Mouse (Mus musculus): ENCODE results near the gene Oit3. TPM values are rescaled to one million over a fixed set of nuclear protein-coding genes. Genes with fewer than 3 reads are reported as not detected.
"Not testable (repeated sequence)": the region's sequence is repeated elsewhere in the genome, so short reads cannot be mapped to it uniquely, and the experiment has no call there.

Gene Oit3
- polyA plus RNA-seq, 1 experiment from 2014 or later = 0.61 TPM

GRCm38 (mm10) chr10:59395461-59395860 lies 46.1 kb downstream of the Oit3 start, which contains the start of gene Gm10273:
TSS of gene Gm10273 (plus strand) at chr10:59395632.
- not testable (repeated sequence) for ATAC-seq (replicated peaks; ENCODE audit: low FRiP score, low TSS enrichment, low read depth); H3K9ac ChIP-seq (ENCODE audit: low read length); H3K4me1 ChIP-seq (replicated peaks; ENCODE audit: control insufficient read depth, insufficient read depth, low read length); H3K27ac ChIP-seq (ENCODE audit: low read depth); H3K4me3 ChIP-seq (ENCODE audit: low read depth, low read length); H3K27me3 ChIP-seq (replicated peaks; ENCODE audit: control insufficient read depth, insufficient read depth, low read length); DNase-seq (ENCODE audit: low spot score); H3K4me2 ChIP-seq (ENCODE audit: low read length); H3K9me3 ChIP-seq (ENCODE audit: control insufficient read depth, low read length); H3K36me3 ChIP-seq (ENCODE audit: control insufficient read depth, insufficient read depth, low read length)
- WGBS = 90% methylated on average over 11 of the region's 25 CpGs

- Histone ChIP-seq H3K36me3 (ENCODE audit: control insufficient read depth, insufficient read depth, low read length) (no peaks in the 10 kb centered on the region), H3K4me3 (ENCODE audit: low read depth, low read length) (no peak overlapping the region), H3K4me2 (ENCODE audit: low read length) (no peak overlapping the region), H3K4me1 (replicated peaks; ENCODE audit: control insufficient read depth, insufficient read depth, low read length) (no peaks in the 10 kb centered on the region), H3K27ac (ENCODE audit: low read depth) (no peak overlapping the region), H3K27me3 (replicated peaks; ENCODE audit: control insufficient read depth, insufficient read depth, low read length) (no peaks in the 10 kb centered on the region), H3K9me3 (ENCODE audit: control insufficient read depth, low read length) (peaks cover 5% of the 10 kb centered on the region; the same call in 1 of the 2 replicates), H3K9ac (ENCODE audit: low read length) (no peak overlapping the region)
- 33% methylated on average over 4 of the region's 4 CpGs for WGBS
- no peak for DNase-seq (ENCODE audit: low spot score)
- no peak for ATAC-seq (replicated peaks; ENCODE audit: low FRiP score, low TSS enrichment, low read depth)
Observed at GRCm38 (mm10) chr10:59391907-59392306, 49.7 kb downstream of the Oit3 start.

- no peak for ATAC-seq (replicated peaks; ENCODE audit: low FRiP score, low TSS enrichment, low read depth)
- H3K9me3 ChIP-seq (ENCODE audit: control insufficient read depth, low read length) = peaks cover 5% of the 10 kb centered on the region; the same call in 1 of the 2 replicates
Observed at GRCm38 (mm10) chr10:59389652-59390051, 51.9 kb downstream of the Oit3 start.

GRCm38 (mm10) chr10:59386951-59387350 lies 54.6 kb downstream of the Oit3 start:
- Histone ChIP-seq H3K4me2 (ENCODE audit: low read length) (no peak overlapping the region), H3K27me3 (replicated peaks; ENCODE audit: control insufficient read depth, insufficient read depth, low read length) (no peaks in the 10 kb centered on the region), H3K4me1 (replicated peaks; ENCODE audit: control insufficient read depth, insufficient read depth, low read length) (no peaks in the 10 kb centered on the region), H3K9ac (ENCODE audit: low read length) (no peak overlapping the region), H3K27ac (ENCODE audit: low read depth) (no peak overlapping the region), H3K9me3 (ENCODE audit: control insufficient read depth, low read length) (peaks cover 5% of the 10 kb centered on the region; the same call in 1 of the 2 replicates), H3K4me3 (ENCODE audit: low read depth, low read length) (no peak overlapping the region), H3K36me3 (ENCODE audit: control insufficient read depth, insufficient read depth, low read length) (no peaks in the 10 kb centered on the region)
- ATAC-seq (replicated peaks; ENCODE audit: low FRiP score, low TSS enrichment, low read depth) = no peak
- no peak for DNase-seq (ENCODE audit: low spot score)
- 95% methylated on average over 7 of the region's 8 CpGs for WGBS

More at GRCm38 (mm10) chr10:59389652-59390051, 51.9 kb downstream of the Oit3 start:
- Histone ChIP-seq H3K27me3 (replicated peaks; ENCODE audit: control insufficient read depth, insufficient read depth, low read length) (no peaks in the 10 kb centered on the region), H3K36me3 (ENCODE audit: control insufficient read depth, insufficient read depth, low read length) (no peaks in the 10 kb centered on the region), H3K27ac (ENCODE audit: low read depth) (no peak overlapping the region), H3K4me3 (ENCODE audit: low read depth, low read length) (no peak overlapping the region), H3K9ac (ENCODE audit: low read length) (no peak overlapping the region), H3K4me1 (replicated peaks; ENCODE audit: control insufficient read depth, insufficient read depth, low read length) (no peaks in the 10 kb centered on the region), H3K4me2 (ENCODE audit: low read length) (no peak overlapping the region)
- no peak for DNase-seq (ENCODE audit: low spot score)
- 93% methylated on average over 3 of the region's 3 CpGs for WGBS

- H3K4me3 ChIP-seq (ENCODE audit: low read depth, low read length); H3K36me3 ChIP-seq (ENCODE audit: control insufficient read depth, insufficient read depth, low read length); DNase-seq (ENCODE audit: low spot score); H3K9ac ChIP-seq (ENCODE audit: low read length); H3K27me3 ChIP-seq (replicated peaks; ENCODE audit: control insufficient read depth, insufficient read depth, low read length); H3K27ac ChIP-seq (ENCODE audit: low read depth); H3K4me1 ChIP-seq (replicated peaks; ENCODE audit: control insufficient read depth, insufficient read depth, low read length); H3K9me3 ChIP-seq (ENCODE audit: control insufficient read depth, low read length); ATAC-seq (replicated peaks; ENCODE audit: low FRiP score, low TSS enrichment, low read depth); H3K4me2 ChIP-seq (ENCODE audit: low read length): not testable (repeated sequence)
- 84% methylated on average over 5 of the region's 10 CpGs for WGBS
Observed at GRCm38 (mm10) chr10:59381563-59381962, 60.0 kb downstream of the Oit3 start.

GRCm38 (mm10) chr10:59380411-59380821 lies 61.2 kb downstream of the Oit3 start:
- no peaks in the 10 kb centered on the region for H3K36me3 ChIP-seq (ENCODE audit: control insufficient read depth, insufficient read depth, low read length)
- H3K27me3 ChIP-seq (replicated peaks; ENCODE audit: control insufficient read depth, insufficient read depth, low read length) = no peaks in the 10 kb centered on the region
- no peak overlapping the region for H3K4me3 ChIP-seq (ENCODE audit: low read depth, low read length)
- DNase-seq (ENCODE audit: low spot score) (no peak), ATAC-seq (replicated peaks; ENCODE audit: low FRiP score, low TSS enrichment, low read depth) (no peak)
- H3K27ac ChIP-seq (ENCODE audit: low read depth) = no peak overlapping the region
- H3K4me1 ChIP-seq (replicated peaks; ENCODE audit: control insufficient read depth, insufficient read depth, low read length) = no peaks in the 10 kb centered on the region
- 68% methylated on average over 2 of the region's 2 CpGs for WGBS
- no peak overlapping the region for H3K4me2 ChIP-seq (ENCODE audit: low read length)
- H3K9ac ChIP-seq (ENCODE audit: low read length) = no peak overlapping the region
- H3K9me3 ChIP-seq (ENCODE audit: control insufficient read depth, low read length) = no peaks in the 10 kb centered on the region

- Histone ChIP-seq H3K4me1 (replicated peaks; ENCODE audit: control insufficient read depth, insufficient read depth, low read length) (no peaks in the 10 kb centered on the region), H3K4me2 (ENCODE audit: low read length) (no peak overlapping the region), H3K27ac (ENCODE audit: low read depth) (no peak overlapping the region), H3K4me3 (ENCODE audit: low read depth, low read length) (no peak overlapping the region), H3K9ac (ENCODE audit: low read length) (no peak overlapping the region), H3K27me3 (replicated peaks; ENCODE audit: control insufficient read depth, insufficient read depth, low read length) (no peaks in the 10 kb centered on the region), H3K36me3 (ENCODE audit: control insufficient read depth, insufficient read depth, low read length) (no peaks in the 10 kb centered on the region), H3K9me3 (ENCODE audit: control insufficient read depth, low read length) (no peaks in the 10 kb centered on the region)
- DNase-seq (ENCODE audit: low spot score) = no peak
- ATAC-seq (replicated peaks; ENCODE audit: low FRiP score, low TSS enrichment, low read depth) = no peak
- WGBS = 42% methylated on average over 3 of the region's 3 CpGs
Observed at GRCm38 (mm10) chr10:59379927-59380326, 61.7 kb downstream of the Oit3 start.

- WGBS = 94% methylated on average over 4 of the region's 4 CpGs
- H3K9me3 ChIP-seq (ENCODE audit: control insufficient read depth, low read length) = no peaks in the 10 kb centered on the region
- no peaks in the 10 kb centered on the region for H3K4me1 ChIP-seq (replicated peaks; ENCODE audit: control insufficient read depth, insufficient read depth, low read length)
Observed at GRCm38 (mm10) chr10:59378728-59379127, 62.9 kb downstream of the Oit3 start.

GRCm38 (mm10) chr10:59377906-59378305 lies 63.7 kb downstream of the Oit3 start:
- H3K27ac ChIP-seq (ENCODE audit: low read depth) = no peak overlapping the region
- no peaks in the 10 kb centered on the region for H3K9me3 ChIP-seq (ENCODE audit: control insufficient read depth, low read length)
- H3K4me2 ChIP-seq (ENCODE audit: low read length) = no peak overlapping the region
- 71% methylated on average over 10 of the region's 10 CpGs for WGBS
- H3K27me3 ChIP-seq (replicated peaks; ENCODE audit: control insufficient read depth, insufficient read depth, low read length) = no peaks in the 10 kb centered on the region
- H3K4me1 ChIP-seq (replicated peaks; ENCODE audit: control insufficient read depth, insufficient read depth, low read length) = no peaks in the 10 kb centered on the region
- no peak overlapping the region for H3K4me3 ChIP-seq (ENCODE audit: low read depth, low read length)
- H3K36me3 ChIP-seq (ENCODE audit: control insufficient read depth, insufficient read depth, low read length) = peaks cover 18% of the 10 kb centered on the region
- no peak for ATAC-seq (replicated peaks; ENCODE audit: low FRiP score, low TSS enrichment, low read depth)
- no peak overlapping the region for H3K9ac ChIP-seq (ENCODE audit: low read length)
- DNase-seq (ENCODE audit: low spot score) = peak; percentile 52

More at GRCm38 (mm10) chr10:59378728-59379127, 62.9 kb downstream of the Oit3 start:
- Histone ChIP-seq H3K4me2 (ENCODE audit: low read length) (no peak overlapping the region), H3K9ac (ENCODE audit: low read length) (no peak overlapping the region), H3K4me3 (ENCODE audit: low read depth, low read length) (no peak overlapping the region), H3K27me3 (replicated peaks; ENCODE audit: control insufficient read depth, insufficient read depth, low read length) (no peaks in the 10 kb centered on the region), H3K27ac (ENCODE audit: low read depth) (no peak overlapping the region), H3K36me3 (ENCODE audit: control insufficient read depth, insufficient read depth, low read length) (peaks cover 10% of the 10 kb centered on the region)
- DNase-seq (ENCODE audit: low spot score) = no peak
- ATAC-seq (replicated peaks; ENCODE audit: low FRiP score, low TSS enrichment, low read depth) = no peak

All from intestine, embryonic 14.5 days (tissue).